Mouse (Mus musculus): ENCODE measurements at regions not wholly inside any gene's neighbourhood (a gene's known extent, or its start where the extent isn't known, plus 50 kb on each side); places are given as distances from the start of the nearest gene placed in this dataset.

DNA sequence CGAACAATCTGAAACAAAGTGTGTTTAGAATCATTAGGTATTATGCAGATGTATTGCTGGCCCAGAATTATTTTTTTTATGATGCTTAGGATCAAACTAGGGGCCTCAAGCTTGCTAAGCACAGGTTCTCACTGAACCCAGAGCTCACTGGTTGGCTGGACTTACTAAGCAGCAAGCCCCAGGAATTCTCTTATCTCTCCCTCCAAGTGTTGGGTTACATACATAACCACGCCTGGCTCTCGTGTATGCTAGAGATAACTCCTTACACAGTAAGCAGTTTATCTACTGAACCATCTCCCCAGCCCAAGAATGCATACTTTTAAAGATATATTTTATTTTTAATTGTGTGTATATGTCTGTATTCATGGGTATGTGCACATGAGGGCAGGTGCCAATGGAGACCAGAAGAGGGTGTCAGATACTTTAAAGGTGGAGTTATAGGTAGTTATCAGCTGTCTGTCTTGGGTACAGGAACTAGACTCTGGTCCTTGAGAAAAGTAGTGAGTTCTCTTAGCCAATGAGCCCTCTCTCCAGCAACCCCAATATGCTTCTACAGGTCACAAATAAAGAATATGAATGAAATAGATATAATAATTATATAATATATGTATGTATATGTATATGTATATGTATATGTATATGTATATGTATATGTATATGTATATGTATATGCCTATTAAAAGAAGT lies 86.0 kb upstream of the Xpo1 start:
- DNase-seq (ENCODE audit: extremely low read depth, insufficient read length, low spot score), result no peak

DNA sequence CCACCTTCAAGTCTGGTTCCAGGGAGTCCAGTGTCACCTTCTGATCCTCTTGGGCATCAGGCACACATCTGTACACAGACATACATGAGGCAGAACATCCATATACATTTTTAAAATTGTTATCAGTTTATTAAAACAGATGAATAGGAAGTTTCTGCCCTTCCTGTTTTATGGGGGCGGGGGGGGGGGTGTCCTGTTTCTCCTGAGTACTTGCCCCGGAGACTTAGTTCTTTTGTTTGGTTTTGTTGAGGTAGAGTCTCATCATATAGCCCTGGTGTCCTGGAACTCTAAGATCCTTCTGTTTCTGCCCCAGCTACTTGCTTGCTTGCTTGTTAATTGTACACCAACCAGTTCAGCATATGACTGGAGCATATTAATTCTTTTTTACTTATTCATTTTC lies 85.0 kb upstream of the Xpo1 start:
- DNase-seq (ENCODE audit: extremely low read depth, insufficient read length, low spot score), result no peak

DNA sequence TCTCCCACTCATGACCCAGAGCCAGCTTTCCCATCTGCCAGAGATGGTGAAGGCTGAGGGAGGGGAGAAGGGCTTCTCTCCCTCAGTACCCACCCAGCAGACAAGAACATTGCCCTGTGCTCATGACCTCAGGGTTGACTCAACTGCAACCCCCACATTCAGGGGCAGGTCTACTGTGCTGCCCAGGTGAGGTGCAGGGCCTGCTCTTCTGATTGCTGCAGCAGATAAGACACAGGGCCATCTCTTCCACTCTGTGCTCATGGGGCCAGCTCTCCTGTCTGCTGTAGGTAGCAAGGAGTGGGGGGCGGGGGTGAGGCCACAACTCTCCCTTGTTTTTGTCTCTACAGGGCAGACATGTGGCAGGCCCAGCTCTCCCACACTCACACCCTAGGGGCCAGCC lies 84.1 kb upstream of the Xpo1 start:
- no peak for DNase-seq (ENCODE audit: extremely low read depth, insufficient read length, low spot score)

DNA sequence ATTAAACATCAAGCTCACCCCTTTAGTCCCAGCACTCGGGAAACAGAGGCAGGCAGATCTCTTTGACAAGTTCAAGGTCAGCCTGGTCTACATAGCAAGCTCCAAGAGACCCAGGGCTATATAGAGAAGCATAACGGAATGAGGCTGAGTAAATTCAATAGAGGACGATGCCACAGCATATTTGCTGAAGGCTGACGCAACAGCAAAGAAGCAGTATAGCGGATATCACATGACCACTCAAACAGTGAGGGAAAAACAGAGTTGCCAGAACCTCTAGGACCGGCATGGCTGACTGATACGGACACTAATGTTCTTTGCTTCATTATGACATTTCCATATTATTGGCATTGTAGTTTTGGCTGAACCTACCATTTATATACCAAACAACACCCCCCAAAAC lies 74.2 kb upstream of the Xpo1 start:
- no peak for DNase-seq (ENCODE audit: extremely low read depth, insufficient read length, low spot score)

DNA sequence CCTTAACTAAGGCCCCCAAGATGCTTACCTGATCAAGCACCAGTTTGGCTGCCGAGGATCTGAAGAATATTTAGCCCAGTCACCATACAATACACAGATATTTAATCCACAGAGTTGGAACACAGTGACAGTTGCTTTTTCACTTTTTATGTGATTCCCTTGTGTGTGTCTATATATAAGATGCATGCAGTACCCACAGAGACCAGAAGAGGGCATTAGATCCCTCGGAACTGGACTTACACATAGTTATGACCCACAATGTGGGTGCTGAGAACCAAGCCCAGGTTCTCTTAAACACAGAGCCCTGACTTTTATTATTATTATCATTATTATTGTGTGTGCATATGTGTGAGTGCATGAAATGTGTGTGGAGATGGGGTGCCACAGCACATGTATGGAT lies 70.6 kb upstream of the Xpo1 start:
- DNase-seq (ENCODE audit: extremely low read depth, insufficient read length, low spot score), result no peak

DNA sequence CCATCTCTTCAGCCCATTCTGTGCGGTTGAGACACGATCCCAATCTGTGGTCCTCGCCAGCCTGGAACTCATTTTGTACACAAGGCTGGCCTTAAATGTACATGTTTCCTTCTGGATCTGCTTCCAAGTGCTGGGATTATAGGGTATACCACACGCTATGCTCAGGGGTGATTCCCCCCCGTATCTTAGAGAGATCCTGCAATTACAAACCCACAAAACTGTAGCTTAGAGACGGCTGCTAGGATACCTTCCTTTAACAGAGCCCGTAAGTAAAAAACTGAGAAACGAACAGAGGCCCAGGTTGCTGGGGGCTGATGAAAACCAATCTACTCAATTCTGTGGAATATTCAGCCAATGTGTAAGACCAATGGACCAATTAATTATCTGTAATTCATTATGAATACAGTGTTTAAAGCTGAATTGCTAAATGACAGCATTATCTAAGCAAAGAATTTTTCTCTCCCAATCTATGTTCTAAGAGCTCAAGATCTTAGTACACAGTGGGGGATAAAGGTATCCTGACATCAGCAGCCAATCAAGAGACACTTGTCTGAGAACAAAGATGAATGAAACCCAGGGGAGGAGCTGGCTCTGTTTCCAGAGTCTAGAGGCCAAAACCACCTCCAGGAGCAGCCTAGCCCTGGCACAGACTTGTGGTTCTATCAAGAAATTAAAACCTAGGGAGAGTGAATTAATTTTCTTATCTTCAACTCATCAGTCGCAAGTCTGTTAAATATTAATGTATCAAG lies 54.0 kb upstream of the Xpo1 start:
- DNase-seq (ENCODE audit: extremely low read depth, insufficient read length, low spot score), result no peak

DNA sequence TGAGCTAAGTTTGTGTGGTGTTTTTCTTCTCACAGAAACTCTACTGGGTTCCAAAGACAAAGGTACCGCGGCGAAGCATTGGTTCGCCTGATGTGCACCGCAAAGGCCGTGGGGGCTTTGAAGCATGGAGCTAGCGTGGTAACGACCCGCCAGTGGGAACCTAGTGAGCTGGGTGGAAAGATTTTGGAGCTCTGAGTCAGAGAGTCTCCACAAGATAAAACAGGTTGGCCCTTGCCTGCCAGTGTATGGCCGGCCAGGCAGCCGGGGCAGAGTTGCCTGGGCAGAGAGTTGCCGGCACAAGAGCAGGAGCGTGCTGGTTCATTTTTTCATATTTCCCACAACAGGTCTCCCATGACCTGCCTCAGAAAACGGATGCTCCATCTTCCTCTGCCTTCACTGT lies 52.3 kb upstream of the Xpo1 start:
- DNase-seq (ENCODE audit: extremely low read depth, insufficient read length, low spot score), result no peak

DNA sequence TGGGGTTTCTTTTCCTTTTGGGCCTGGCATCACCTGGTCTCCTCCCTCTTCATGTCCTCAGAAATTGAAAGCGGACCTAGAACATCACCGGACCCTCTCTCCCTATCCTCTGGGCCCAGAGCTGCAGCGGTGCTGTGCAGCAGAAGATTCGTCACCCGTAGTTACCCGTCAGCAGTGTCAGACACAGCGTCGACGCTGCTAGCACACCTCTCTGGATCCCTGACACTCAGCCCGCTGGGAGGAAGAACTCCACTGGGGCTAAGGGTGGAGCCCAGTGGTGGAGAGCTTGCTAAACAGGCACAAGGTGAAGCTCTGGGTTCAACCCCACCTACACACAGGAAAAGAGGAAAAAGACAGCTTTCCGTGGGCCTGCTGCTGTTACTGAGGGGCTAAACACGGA lies 51.8 kb upstream of the Xpo1 start:
- DNase-seq (ENCODE audit: extremely low read depth, insufficient read length, low spot score), result no peak

Measured in 3134 (cell line).